Mouse (Mus musculus) myocyte (in vitro differentiated cells): ENCODE results near the gene Suox. TPM values are rescaled to one million over a fixed set of nuclear protein-coding genes. Genes with fewer than 3 reads are reported as not detected.

ENCODE experiments used
- H3K27me3 ChIP-seq: one replicate; pipeline ENCODE4 v1.6.1; 2011; ENCODE audit not compliant: control insufficient read depth, insufficient read depth, insufficient read length
- H3K36me3 ChIP-seq: one replicate; pipeline ENCODE4 v1.6.1; 2011; ENCODE audit not compliant: control insufficient read depth, insufficient read depth
- H3K4me2 ChIP-seq: one replicate; pipeline ENCODE4 v1.6.1; 2011; ENCODE audit warnings: low read depth, control low read depth
- H3K4me3 ChIP-seq: one replicate; pipeline ENCODE4 v1.5.1; 2011; ENCODE audit warnings: mild to moderate bottlenecking, control low read depth, moderate library complexity
- H3K79me2 ChIP-seq: one replicate; pipeline ENCODE4 v1.6.1; 2011; ENCODE audit not compliant: control insufficient read depth, insufficient read depth
- H3ac ChIP-seq: one replicate; pipeline ENCODE4 v1.6.1; 2011; ENCODE audit not compliant: control insufficient read depth, insufficient read length
- CEBPB ChIP-seq: IDR thresholded peaks from 2 replicates; pipeline ENCODE4 v1.6.1; 2011; ENCODE audit warnings: mild to moderate bottlenecking, moderate library complexity; ENCODE audit not compliant: poor library complexity, insufficient read depth, severe bottlenecking
- E2F4 ChIP-seq: IDR thresholded peaks from one replicate; pipeline ENCODE4 v1.6.1; 2011; ENCODE audit warnings: mild to moderate bottlenecking, control low read depth, moderate library complexity; ENCODE audit not compliant: insufficient read depth
- MAX ChIP-seq: IDR thresholded peaks from one replicate; pipeline ENCODE4 v1.6.1; 2011; ENCODE audit warnings: low read depth, mild to moderate bottlenecking, control low read depth
- MYOD1 ChIP-seq, 3 experiments: IDR thresholded peaks; one replicate each; pipeline ENCODE4 v1.6.1; 2011; ENCODE audit warnings: control low read depth in 2 of 3, low read depth in 2 of 3, mild to moderate bottlenecking in 2 of 3, moderate library complexity in 1 of 3; ENCODE audit not compliant: insufficient read length in 2 of 3, control insufficient read depth in 1 of 3
- MYOG ChIP-seq, 3 experiments: IDR thresholded peaks; one replicate each; pipeline ENCODE4 v1.6.1; 2011; ENCODE audit warnings: control low read depth in 2 of 3, low read depth in 2 of 3, mild to moderate bottlenecking in 2 of 3; ENCODE audit not compliant: insufficient read length in 2 of 3, control insufficient read depth in 1 of 3, insufficient read depth in 1 of 3
- POLR2A ChIP-seq: IDR thresholded peaks from one replicate; pipeline ENCODE4 v1.6.1; 2011; ENCODE audit warnings: low read depth, mild to moderate bottlenecking, control low read depth, moderate library complexity; ENCODE audit not compliant: insufficient read length
- POLR2AphosphoS2 ChIP-seq: IDR thresholded peaks from one replicate; pipeline ENCODE4 v1.6.1; 2011; ENCODE audit warnings: low read depth, control low read depth; ENCODE audit not compliant: insufficient read length
- REST ChIP-seq: IDR thresholded peaks from one replicate; pipeline ENCODE4 v1.6.1; 2011; ENCODE audit warnings: mild to moderate bottlenecking, control low read depth, moderate library complexity; ENCODE audit not compliant: insufficient read depth, insufficient read length
- SRF ChIP-seq: IDR thresholded peaks from one replicate; pipeline ENCODE4 v1.6.1; 2011; ENCODE audit warnings: low read depth; ENCODE audit not compliant: control insufficient read depth, insufficient read length
- TCF12 ChIP-seq: IDR thresholded peaks from one replicate; pipeline ENCODE4 v1.6.1; 2011; ENCODE audit warnings: mild to moderate bottlenecking, control low read depth; ENCODE audit not compliant: poor library complexity, insufficient read depth, severe bottlenecking
- TCF3 ChIP-seq: IDR thresholded peaks from one replicate; pipeline ENCODE4 v1.6.1; 2011; ENCODE audit warnings: low read depth, control low read depth; ENCODE audit not compliant: insufficient read length
- USF1 ChIP-seq: IDR thresholded peaks from one replicate; pipeline ENCODE4 v1.6.1; 2011; ENCODE audit warnings: low read depth, mild to moderate bottlenecking, control low read depth, moderate library complexity
- polyA plus RNA-seq: library from polyadenylated mRNA; unstranded; fragments of >200 nt; fragmentation: generic; extraction: Trizol; gene quantifications from one replicate; pipeline ENCODE4 v1.2.1, GENCODE M21; 2012; ENCODE audit warnings: missing spikeins

Suox gene
- polyA plus RNA-seq, 1 experiment = 23.3 TPM

- no peaks in the 10 kb centered on the region for H3K27me3 ChIP-seq
- H3ac ChIP-seq = no peak overlapping the region
- H3K36me3 ChIP-seq = peaks cover 2% of the 10 kb centered on the region
- H3K4me2 ChIP-seq = no peak overlapping the region
- H3K79me2 ChIP-seq = no peaks in the 10 kb centered on the region
- TF ChIP-seq POLR2AphosphoS2 = no peak
- TF ChIP-seq MYOD1 (IDR thresholded peaks at IDR 0.05; ENCODE audit: control insufficient read depth in 1 of 3, insufficient read length in 2 of 3, low read depth in 2 of 3) = no peak
- TF ChIP-seq REST = no peak
- no peak for TF ChIP-seq E2F4
- TF ChIP-seq TCF12 = no peak
- no peak for TF ChIP-seq MAX
- no peak for TF ChIP-seq CEBPB
- H3K4me3 ChIP-seq = no peak overlapping the region
These were observed 2.7 kb downstream of the Suox start for GRCm38 (mm10) chr10:128671148-128671547.

- no peak overlapping the region for H3K4me2 ChIP-seq
- H3K27me3 ChIP-seq = no peaks in the 10 kb centered on the region
- TF ChIP-seq CEBPB = no peak
- no peak for TF ChIP-seq REST
- no peak for TF ChIP-seq TCF3
- TF ChIP-seq E2F4 = no peak
- TF ChIP-seq MYOD1 (IDR thresholded peaks at IDR 0.05; ENCODE audit: control insufficient read depth in 1 of 3, insufficient read length in 2 of 3, low read depth in 2 of 3) = no peak
- no peaks in the 10 kb centered on the region for H3K36me3 ChIP-seq
- H3K79me2 ChIP-seq = no peaks in the 10 kb centered on the region
- H3ac ChIP-seq = no peak overlapping the region
- H3K4me3 ChIP-seq = no peak overlapping the region
These were observed 4.8 kb downstream of the Suox start for GRCm38 (mm10) chr10:128668790-128669672.

- TF ChIP-seq MAX = no peak
- no peak for TF ChIP-seq REST
- TF ChIP-seq MYOD1 (IDR thresholded peaks at IDR 0.05; ENCODE audit: control insufficient read depth in 1 of 3, insufficient read length in 2 of 3, low read depth in 2 of 3) = no peak
- no peak for TF ChIP-seq USF1
- no peak for TF ChIP-seq E2F4
- Histone ChIP-seq H3K4me3 (no peak overlapping the region), H3K36me3 (no peaks in the 10 kb centered on the region), H3K79me2 (no peaks in the 10 kb centered on the region), H3K4me2 (no peak overlapping the region), H3K27me3 (no peaks in the 10 kb centered on the region), H3ac (no peak overlapping the region)
These were observed 8.1 kb downstream of the Suox start for GRCm38 (mm10) chr10:128665806-128666205.

GRCm38 (mm10) chr10:128665307-128665706 is 8.6 kb downstream of the Suox start:
- Histone ChIP-seq H3K79me2 (no peaks in the 10 kb centered on the region), H3K4me2 (no peak overlapping the region), H3ac (no peak overlapping the region), H3K36me3 (no peaks in the 10 kb centered on the region), H3K27me3 (no peaks in the 10 kb centered on the region), H3K4me3 (no peak overlapping the region)
- TF ChIP-seq POLR2AphosphoS2 = no peak
- TF ChIP-seq TCF12 = no peak
- no peak for TF ChIP-seq REST
- TF ChIP-seq USF1 = no peak
- TF ChIP-seq E2F4 = no peak
- TF ChIP-seq CEBPB = no peak
- no peak for TF ChIP-seq SRF
- no peak for TF ChIP-seq POLR2A
- TF ChIP-seq MYOD1 (IDR thresholded peaks at IDR 0.05; ENCODE audit: control insufficient read depth in 1 of 3, insufficient read length in 2 of 3, low read depth in 2 of 3) = no peak
- no peak for TF ChIP-seq MYOG (IDR thresholded peaks at IDR 0.05; ENCODE audit: control insufficient read depth in 1 of 3, insufficient read depth in 1 of 3, insufficient read length in 2 of 3, low read depth in 2 of 3)
- TF ChIP-seq MAX = no peak
- no peak for TF ChIP-seq TCF3

- Histone ChIP-seq H3ac (no peak overlapping the region), H3K4me3 (no peak overlapping the region), H3K36me3 (no peaks in the 10 kb centered on the region), H3K27me3 (no peaks in the 10 kb centered on the region), H3K79me2 (no peaks in the 10 kb centered on the region), H3K4me2 (no peak overlapping the region)
- TF ChIP-seq E2F4 (no peak), USF1 (no peak)
These were observed 9.1 kb downstream of the Suox start for GRCm38 (mm10) chr10:128664808-128665207.
